Mouse (Mus musculus) central nervous system, embryonic 11.5 days (tissue): ENCODE results near the gene Arl6ip5. TPM values are rescaled to one million over a fixed set of nuclear protein-coding genes. Genes with fewer than 3 reads are reported as not detected.

Source experiments
- polyA plus RNA-seq: library from polyadenylated mRNA; depleted of rRNA; stranded (reverse); fragments of >200 nt; gene quantifications from 2 replicates; pipeline ENCODE4 v1.2.3, GENCODE M21; 2012; rRNA removed

Arl6ip5 gene
- polyA plus RNA-seq, result 45.5 and 61.6 TPM in 2 replicates

DNA sequence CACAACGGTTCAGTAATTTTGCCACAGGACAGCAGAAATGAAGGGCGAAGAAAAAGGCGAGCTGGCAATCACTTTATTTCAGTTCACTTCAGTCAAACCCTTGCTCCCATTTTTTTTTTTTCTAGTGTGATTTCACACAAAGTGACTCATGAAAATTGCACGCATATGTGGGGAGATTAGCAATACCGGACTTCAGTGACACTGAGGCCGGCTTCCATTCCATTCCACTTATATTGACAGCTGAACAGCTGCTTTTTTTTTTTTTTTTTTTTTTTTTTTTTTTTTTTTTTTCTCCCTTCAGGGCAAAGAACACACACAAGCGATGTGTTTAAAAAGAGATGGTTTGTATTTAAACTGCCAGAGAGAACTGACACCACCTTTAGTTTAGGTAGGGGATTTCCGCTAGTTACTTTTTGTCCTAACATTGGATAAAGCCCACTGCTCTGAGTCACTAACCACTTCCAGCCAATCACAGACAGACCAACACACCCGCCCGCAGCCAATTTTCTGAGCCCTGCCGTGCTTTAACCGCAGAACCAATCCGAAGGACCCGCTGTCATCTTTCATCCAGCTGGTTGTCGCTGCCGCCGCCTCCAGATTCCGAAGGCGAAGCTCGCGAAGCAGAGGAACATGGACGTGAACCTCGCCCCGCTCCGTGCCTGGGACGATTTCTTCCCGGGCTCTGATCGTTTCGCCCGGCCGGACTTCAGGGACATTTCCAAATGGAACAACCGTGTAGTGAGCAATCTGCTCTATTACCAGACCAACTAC lies at the start of gene Arl6ip5:
TSS of gene Arl6ip5 (plus strand) at position 499 of the 771 bp plus-strand sequence.

DNA sequence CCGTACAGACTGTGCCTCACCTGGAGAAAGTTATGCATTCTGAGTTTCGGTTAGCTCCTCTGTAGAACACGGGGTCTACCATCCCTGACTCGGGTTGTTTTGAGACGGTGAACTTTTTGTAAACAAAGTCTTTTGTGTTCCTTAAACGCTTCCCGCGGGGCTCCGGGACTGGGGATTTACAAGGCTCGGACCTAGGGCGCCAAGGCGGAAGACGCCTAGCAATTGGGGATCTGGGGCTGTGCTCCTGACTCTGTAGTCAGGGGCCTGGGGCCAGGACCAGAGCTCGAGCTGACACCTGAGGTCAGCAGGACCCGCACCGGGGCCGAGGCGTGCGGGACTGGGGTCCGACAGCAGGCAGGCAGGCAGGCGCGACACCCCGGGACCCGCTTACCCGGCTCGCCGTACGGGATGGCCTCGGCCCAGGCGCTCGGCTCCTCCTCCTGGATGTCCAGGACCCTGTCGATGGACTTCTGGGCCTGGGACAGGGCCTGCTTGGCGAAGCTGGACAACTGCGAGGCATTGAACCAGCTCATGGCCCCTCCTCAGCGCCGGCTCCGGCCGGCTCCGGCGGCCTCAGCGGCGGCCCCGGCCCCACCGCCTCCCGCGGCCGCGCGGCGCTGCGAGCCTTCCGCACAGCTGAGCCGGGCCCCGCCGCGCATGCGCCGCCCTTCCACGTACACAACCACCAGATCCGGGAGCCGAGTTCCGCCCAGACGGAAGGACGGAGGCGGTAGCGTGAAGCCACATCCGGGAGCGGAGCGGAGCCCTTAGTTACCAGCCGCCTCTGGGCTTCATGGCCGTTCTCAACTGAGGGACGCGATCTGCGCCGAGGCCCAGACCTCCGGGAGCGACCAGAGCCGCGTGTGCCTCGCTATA lies 31.8 kb upstream of the Arl6ip5 start, which contains the start of gene Tmf1:
TSS of gene Tmf1 (minus strand) at position 632 of the 876 bp plus-strand sequence.

DNA sequence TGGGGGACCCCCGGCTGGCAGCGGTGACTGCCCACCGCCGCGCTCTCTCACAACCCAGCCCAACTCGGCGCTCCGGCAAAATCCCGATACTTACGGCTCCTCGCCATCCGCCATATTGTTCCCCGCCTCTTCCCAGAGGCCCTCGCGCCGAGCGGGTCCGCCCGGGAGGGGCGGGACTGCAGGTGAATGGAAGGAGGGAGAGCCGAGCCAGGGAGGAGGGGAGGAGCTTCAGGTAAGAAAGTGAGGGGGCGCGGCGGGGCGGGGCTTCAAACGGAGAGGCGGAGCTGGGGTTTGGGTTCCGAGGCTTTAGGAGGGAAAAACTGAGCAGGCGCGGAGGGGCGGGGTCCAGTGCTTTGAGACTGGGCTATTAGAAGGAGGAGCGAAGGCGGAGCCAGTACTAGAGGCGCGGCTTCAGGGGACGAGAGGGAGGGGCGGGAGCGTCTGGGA lies 5.0 kb upstream of the Arl6ip5 start, which contains the start of gene Uba3:
TSS of gene Uba3 (minus strand) at position 209 of the 447 bp plus-strand sequence.

DNA sequence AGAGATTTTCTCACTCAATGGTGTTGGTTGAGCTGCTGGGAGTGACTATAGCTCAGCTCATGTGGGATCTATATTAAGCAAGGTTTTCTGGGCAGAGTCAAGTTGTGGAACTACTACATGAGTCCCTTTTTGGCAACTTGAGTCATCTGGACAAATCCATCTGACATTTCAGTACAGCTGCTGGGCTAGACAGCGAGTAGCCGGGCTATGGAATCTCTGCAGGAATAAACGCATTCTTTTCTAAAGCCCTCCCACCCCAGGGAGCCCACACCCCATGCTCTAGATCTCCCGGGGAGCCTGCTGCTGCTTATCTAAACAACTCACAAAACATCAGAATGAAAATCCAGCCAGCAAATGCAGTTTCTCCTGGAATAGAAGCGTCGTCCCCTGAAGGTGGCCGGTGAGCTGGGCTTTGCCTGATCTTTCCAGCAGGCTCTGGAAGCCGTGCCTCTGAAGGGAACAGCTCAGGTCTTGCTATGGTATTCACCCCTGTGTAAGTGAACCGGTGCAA lies 42.3 kb downstream of the Arl6ip5 start, which contains the start of gene Lmod3:
TSS of gene Lmod3 (minus strand) at position 49 of the 511 bp plus-strand sequence.

Other genes with a start within 250 kb of the Arl6ip5 start
- gene Fam19a4, start 150.3 kb upstream of the Arl6ip5 start, polyA plus RNA-seq, result 1.1 and 1.5 TPM in 2 replicates
- 7.3 and 12.7 TPM in 2 replicates for gene Eogt, start 61.5 kb upstream of the Arl6ip5 start, polyA plus RNA-seq
- 9.2 and 9.7 TPM in 2 replicates for gene Tmf1, start 31.6 kb upstream of the Arl6ip5 start, polyA plus RNA-seq
- gene Uba3, start 5.0 kb upstream of the Arl6ip5 start, polyA plus RNA-seq, result 84.6 and 102 TPM in 2 replicates
- 0.53 and 2.4 TPM in 2 replicates for gene Lmod3, start 42.1 kb downstream of the Arl6ip5 start, polyA plus RNA-seq